Mouse (Mus musculus) thymus, adult 2 months (tissue): Measurements from ENCODE around the gene Afap1. TPM values are rescaled to one million over a fixed set of nuclear protein-coding genes. Genes with fewer than 3 reads are reported as not detected.
A peak's percentile ranks its signal among the peaks of the same experiment; 100 is the strongest.

ENCODE experiments used
- DNase-seq: peaks from one replicate; pipeline ENCODE4 v3.0.0; 2021
- H3K27ac ChIP-seq: fragments of 200-500 bp; 2 replicates; pipeline ENCODE4 v1.5.1; 2012; ENCODE audit warnings: low read length, control low read depth; ENCODE audit not compliant: control insufficient read depth, insufficient read depth
- H3K27me3 ChIP-seq: fragments of 200-500 bp; 2 replicates; pipeline ENCODE4 v1.6.1; 2012; ENCODE audit warnings: mild to moderate bottlenecking, low read length, moderate library complexity, mixed read lengths; ENCODE audit not compliant: control insufficient read depth, insufficient read depth
- H3K36me3 ChIP-seq: fragments of 200-500 bp; 2 replicates; pipeline ENCODE4 v1.6.1; 2012; ENCODE audit warnings: mild to moderate bottlenecking, low read length, moderate library complexity; ENCODE audit not compliant: control insufficient read depth, insufficient read depth
- H3K4me1 ChIP-seq: fragments of 200-500 bp; replicated peaks from 2 replicates; pipeline ENCODE4 v1.6.1; 2012; ENCODE audit warnings: low read length; ENCODE audit not compliant: control insufficient read depth, insufficient read depth
- H3K4me3 ChIP-seq: fragments of 200-500 bp; 2 replicates; pipeline ENCODE4 v1.5.1; 2012; ENCODE audit warnings: mild to moderate bottlenecking, low read length, control low read depth, moderate library complexity; ENCODE audit not compliant: control insufficient read depth, insufficient read depth
- CTCF ChIP-seq: fragments of 200-500 bp; IDR thresholded peaks from 2 replicates; pipeline ENCODE4 v1.5.1; 2012; ENCODE audit warnings: mild to moderate bottlenecking, control low read depth, low read length, moderate library complexity, borderline replicate concordance; ENCODE audit not compliant: control insufficient read depth, poor library complexity, insufficient read depth; ENCODE audit errors: extremely low read depth
- POLR2A ChIP-seq: fragments of 200-500 bp; IDR thresholded peaks from 2 replicates; pipeline ENCODE4 v1.6.1; 2012; ENCODE audit warnings: mild to moderate bottlenecking, low read length, control low read depth, moderate library complexity; ENCODE audit not compliant: control insufficient read depth, poor library complexity, insufficient read depth; ENCODE audit errors: extremely low read depth
- WGBS: fragments of 180-500 bp; shearing (Covaris S2); methylation state at CpG from one replicate; pipeline ENCODE4 v1.1.7; 2018; 5-methylcytosine and 5-hydroxymethylcytosine counted together
- polyA plus RNA-seq: library from polyadenylated mRNA; depleted of rRNA; stranded (reverse); fragments of >200 nt; gene quantifications from 2 replicates; pipeline ENCODE4 v1.2.3, GENCODE M21; 2012

Afap1 gene
- polyA plus RNA-seq, 1 experiment = 17.2 TPM

- TF ChIP-seq CTCF (no peak), POLR2A (no peak)
- H3K27ac ChIP-seq = no peak overlapping the region
- WGBS = 75% methylated on average over 12 of the region's 12 CpGs
Observed at GRCm38 (mm10) chr5:35901226-35901809, 8.2 kb downstream of the Afap1 start.

DNA sequence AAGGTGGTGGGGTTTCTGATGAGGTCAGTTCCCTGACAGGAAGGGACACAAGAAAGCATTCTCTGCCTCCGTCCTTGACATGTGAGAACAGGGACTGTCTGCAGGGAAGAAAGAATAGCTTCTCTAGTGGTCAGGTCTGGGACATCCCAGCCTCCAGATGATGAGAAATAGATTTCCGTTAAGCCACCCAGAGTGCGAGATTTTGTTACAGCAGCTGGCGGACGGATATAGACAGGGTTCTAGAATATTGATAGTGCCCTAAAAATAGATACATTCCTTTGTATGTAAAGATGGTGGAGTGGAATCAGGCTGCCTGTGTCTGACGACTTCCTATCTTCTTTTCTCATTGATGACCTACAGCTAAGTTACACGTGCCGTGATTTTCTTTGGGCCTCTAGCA, 10.3 kb downstream of the Afap1 start:
- Histone ChIP-seq H3K36me3 (no peaks in the 10 kb centered on the region), H3K4me3 (no peak overlapping the region), H3K27me3 (no peaks in the 10 kb centered on the region), H3K4me1 (peaks cover 15% of the 10 kb centered on the region), H3K27ac (no peak overlapping the region)
- WGBS = 94% methylated on average over 8 of the region's 8 CpGs
- TF ChIP-seq POLR2A = no peak
- no peak for TF ChIP-seq CTCF
- no peak for DNase-seq

More at GRCm38 (mm10) chr5:35901226-35901809, 8.2 kb downstream of the Afap1 start:
- H3K36me3 ChIP-seq = no peaks in the 10 kb centered on the region
- H3K27me3 ChIP-seq = no peaks in the 10 kb centered on the region
- H3K4me1 ChIP-seq = peaks cover 15% of the 10 kb centered on the region
- no peak overlapping the region for H3K4me3 ChIP-seq
- DNase-seq = no peak

- H3K4me3 ChIP-seq = no peak overlapping the region
- H3K36me3 ChIP-seq = no peaks in the 10 kb centered on the region
- 70% methylated on average over 8 of the region's 8 CpGs for WGBS
- no peak overlapping the region for H3K27ac ChIP-seq
- H3K4me1 ChIP-seq = peaks cover 22% of the 10 kb centered on the region
- TF ChIP-seq POLR2A = no peak
- TF ChIP-seq CTCF = no peak
- H3K27me3 ChIP-seq = no peaks in the 10 kb centered on the region
- DNase-seq = no peak
Observed at GRCm38 (mm10) chr5:35905283-35905682, 12.2 kb downstream of the Afap1 start.

DNA sequence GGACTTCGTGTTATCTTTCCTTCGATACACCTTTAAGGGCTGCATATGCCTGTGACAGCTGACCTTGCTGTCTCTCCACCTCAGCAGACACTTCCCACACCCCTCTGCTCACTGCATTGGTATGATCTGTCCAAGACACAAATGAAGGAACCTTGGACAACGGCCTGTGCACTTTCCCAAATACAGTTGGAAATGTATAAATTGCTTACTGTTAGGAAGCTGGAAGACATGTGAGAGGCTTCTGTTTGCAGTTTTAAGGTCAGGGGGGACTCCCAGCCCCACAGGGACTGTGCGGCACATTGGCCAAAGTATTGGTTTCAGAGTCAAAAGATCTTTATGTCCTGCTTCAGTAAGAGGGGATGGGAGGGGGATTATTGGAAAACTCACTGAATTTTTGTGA, 14.0 kb downstream of the Afap1 start:
- Histone ChIP-seq H3K4me1 (peaks cover 10% of the 10 kb centered on the region), H3K27me3 (no peaks in the 10 kb centered on the region), H3K4me3 (no peak overlapping the region), H3K27ac (no peak overlapping the region), H3K36me3 (no peaks in the 10 kb centered on the region)
- 96% methylated on average over 4 of the region's 4 CpGs for whole genome bisulfite sequencing
- no peak for DNase-seq
- no peak for TF ChIP-seq CTCF
- no peak for TF ChIP-seq POLR2A

- Histone ChIP-seq H3K36me3 (no peaks in the 10 kb centered on the region), H3K4me3 (no peak overlapping the region), H3K27me3 (no peaks in the 10 kb centered on the region), H3K27ac (no peak overlapping the region), H3K4me1 (peaks cover 10% of the 10 kb centered on the region)
- WGBS = 86% methylated on average over 15 of the region's 15 CpGs
- no peak for DNase-seq
- no peak for TF ChIP-seq CTCF
- TF ChIP-seq POLR2A = no peak
Observed at GRCm38 (mm10) chr5:35907633-35908426, 14.7 kb downstream of the Afap1 start.

DNA sequence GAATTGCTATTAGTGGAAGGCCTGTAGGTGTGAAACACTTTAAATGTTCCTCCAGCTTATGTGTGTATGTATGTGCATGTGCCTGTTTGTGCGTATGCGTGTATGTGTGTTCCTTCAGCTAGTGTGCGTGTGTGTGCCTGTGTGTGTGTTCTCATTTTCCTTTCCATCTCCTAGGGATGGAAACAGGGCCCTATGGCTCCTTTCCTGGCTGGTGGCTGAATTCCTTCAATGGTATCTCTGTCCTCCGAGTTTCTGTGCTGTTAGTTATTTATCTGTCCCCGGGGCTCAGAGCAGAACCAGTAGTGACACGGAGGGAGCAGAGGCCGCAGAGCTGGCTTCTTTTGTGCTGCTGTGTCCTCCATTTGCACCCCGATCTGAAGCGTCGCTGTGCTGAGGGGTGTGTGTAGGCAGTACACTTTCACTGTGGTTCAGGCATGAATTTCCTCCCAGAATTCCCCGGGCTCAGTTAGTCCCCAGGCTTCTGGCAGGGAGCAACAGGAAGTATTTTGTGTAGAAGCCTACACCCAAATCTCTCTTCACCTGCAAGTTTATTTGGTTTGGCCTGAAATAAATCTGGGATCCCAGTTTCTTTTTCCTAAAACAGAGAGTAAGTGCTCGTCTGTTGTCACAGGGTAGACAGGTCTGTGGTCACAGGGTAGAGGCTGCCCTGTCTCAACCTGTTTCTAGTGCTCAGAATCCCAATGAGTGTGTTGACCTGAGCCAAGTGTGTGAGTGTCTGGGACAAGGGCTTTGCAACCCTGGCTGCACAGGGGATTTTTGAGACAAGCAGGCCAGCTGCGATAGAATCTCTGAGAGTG, 15.7 kb downstream of the Afap1 start:
- H3K27me3 ChIP-seq = no peaks in the 10 kb centered on the region
- H3K27ac ChIP-seq = peak overlapping the region; percentile 44; the same call in 1 of the 2 replicates
- H3K4me1 ChIP-seq = peaks cover 10% of the 10 kb centered on the region
- 60% methylated on average over 13 of the region's 13 CpGs for WGBS
- TF ChIP-seq CTCF = no peak
- no peak for TF ChIP-seq POLR2A
- peak; percentile 33 for DNase-seq
- H3K4me3 ChIP-seq = no peak overlapping the region
- no peaks in the 10 kb centered on the region for H3K36me3 ChIP-seq
